ENCODE assay signal across 8 mouse cellular contexts in the genomic region with DNA sequence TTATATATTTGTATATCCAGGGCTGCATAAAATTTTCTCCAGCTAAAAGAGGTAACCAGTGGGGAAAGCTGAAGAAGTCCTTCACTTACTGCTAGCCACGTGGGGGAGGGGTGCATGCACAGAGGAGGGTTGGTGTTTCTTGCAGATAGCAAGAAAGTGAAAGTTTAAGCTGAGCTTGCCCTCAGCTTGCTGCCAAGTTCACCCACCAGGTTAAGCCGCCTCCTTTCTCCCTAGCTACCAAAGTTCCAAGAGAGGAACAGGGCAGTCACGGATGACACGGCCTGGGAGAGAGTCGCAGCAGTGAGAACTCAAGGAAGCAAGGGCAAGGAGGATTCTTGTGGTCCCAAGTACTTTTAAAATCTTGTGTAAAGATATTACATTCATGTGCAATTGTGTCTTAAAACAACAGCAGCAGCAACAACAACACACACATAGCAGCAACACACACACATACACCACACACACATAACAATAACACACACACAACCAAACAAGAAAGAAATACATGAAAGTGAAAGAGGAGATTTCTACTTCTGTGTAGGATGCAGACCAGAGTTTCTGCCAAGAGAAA. TPM values are rescaled to one million over a fixed set of nuclear protein-coding genes. Genes with fewer than 3 reads are reported as not detected.
DNase-seq lines count a peak whose midpoint lies in the region; ATAC-seq and TF ChIP-seq lines count a peak whose summit lies in the region.

No protein-coding gene starts in this region.

- no peaks in the 10 kb centered on the region for H3K27me3 ChIP-seq in liver, embryonic 14.5 days (ENCODE audit: control insufficient read depth, insufficient read depth, low read length)
- H3K27me3 ChIP-seq in thymus, adult 2 months (ENCODE audit: control insufficient read depth, insufficient read depth, low read length), result no peaks in the 10 kb centered on the region
- H3K27me3 ChIP-seq in forebrain, embryonic 10.5 days (ENCODE audit: poor library complexity, severe bottlenecking), result no peaks in the 10 kb centered on the region

- no peak for TF ChIP-seq CTCF in liver, embryonic 14.5 days (IDR thresholded peaks at IDR 0.05; ENCODE audit: low read depth)
- no peak for TF ChIP-seq CTCF in thymus, adult 2 months (IDR thresholded peaks at IDR 0.05; ENCODE audit: borderline replicate concordance, control insufficient read depth, extremely low read depth, insufficient read depth, low read length, poor library complexity)

- peak; percentile 40 to 50 for DNase-seq in B cell, adult 2 months
- DNase-seq in NIH3T3 (ENCODE audit: low read depth), result peak; percentile 69
- no peak for DNase-seq in liver, embryonic 14.5 days (ENCODE audit: low read depth in 3 of 3, low spot score in 3 of 3)
- DNase-seq in thymus, adult 2 months, result peak; percentile 62
- DNase-seq in gastrocnemius, adult 8-10 months (ENCODE audit: low spot score in 2 of 2), result no peak
- DNase-seq in forebrain, embryonic 10.5 days (ENCODE audit: extremely low spot score, low spot score), result no peak
- DNase-seq in layer of hippocampus, adult 11-12 months (ENCODE audit: low spot score), result no peak

- peak overlapping the region; percentile 24 to 26; a peak in 3 of 4 replicates for H3K4me3 ChIP-seq in liver, embryonic 14.5 days (ENCODE audit: insufficient read depth in 1 of 2, low read depth in 2 of 2, low read length in 2 of 2)
- peak overlapping the region; percentile 53 for H3K4me3 ChIP-seq in thymus, adult 2 months (ENCODE audit: control insufficient read depth, insufficient read depth, low read length)
- no peak overlapping the region for H3K4me3 ChIP-seq in forebrain, embryonic 10.5 days

- peak overlapping the region; percentile 70 for H3K4me2 ChIP-seq in liver, embryonic 14.5 days (ENCODE audit: low read depth)

- 21% methylated on average over 5 of the region's 5 CpGs for WGBS in liver, embryonic 14.5 days (ENCODE audit: insufficient replicate concordance)
- WGBS in thymus, adult 2 months, result 6% methylated on average over 5 of the region's 5 CpGs
- WGBS in forebrain, embryonic 10.5 days, result 60% methylated on average over 5 of the region's 5 CpGs

- no peaks in the 10 kb centered on the region for H3K36me3 ChIP-seq in liver, embryonic 14.5 days (replicated peaks; ENCODE audit: control insufficient read depth, insufficient read depth, low read depth)
- H3K36me3 ChIP-seq in thymus, adult 2 months (ENCODE audit: control insufficient read depth, insufficient read depth, low read length), result no peaks in the 10 kb centered on the region
- H3K36me3 ChIP-seq in forebrain, embryonic 10.5 days (replicated peaks), result no peaks in the 10 kb centered on the region

- ATAC-seq in inflammation-experienced regulatory T-cells, adult 6 months, result peak; percentile 47
- ATAC-seq in liver, embryonic 14.5 days (ENCODE audit: insufficient read depth), result peak; percentile 36; the same call in 1 of the 2 replicates

- peak overlapping the region; percentile 53 for H3K9ac ChIP-seq in liver, embryonic 14.5 days (replicated peaks)

- TF ChIP-seq EP300 in liver, embryonic 14.5 days (IDR thresholded peaks at IDR 0.05; ENCODE audit: low read depth), result no peak

- no peaks in the 10 kb centered on the region for H3K9me3 ChIP-seq in liver, embryonic 14.5 days (ENCODE audit: control insufficient read depth, low read length)
- 0 out of 2 replicates have a peak, but pooled peaks cover 3% of the 10 kb centered on the region for H3K9me3 ChIP-seq in forebrain, embryonic 10.5 days

- H3K4me1 ChIP-seq in liver, embryonic 14.5 days (replicated peaks; ENCODE audit: control insufficient read depth in 2 of 2, insufficient read depth in 2 of 2, low read length in 1 of 2), result peaks cover 23 to 33% of the 10 kb centered on the region in 2 experiments
- peaks cover 33% of the 10 kb centered on the region for H3K4me1 ChIP-seq in thymus, adult 2 months (replicated peaks; ENCODE audit: control insufficient read depth, insufficient read depth, low read length)
- peaks cover 23% of the 10 kb centered on the region for H3K4me1 ChIP-seq in forebrain, embryonic 10.5 days

- no peak overlapping the region for H3K27ac ChIP-seq in liver, embryonic 14.5 days
- H3K27ac ChIP-seq in thymus, adult 2 months (ENCODE audit: control insufficient read depth, insufficient read depth, low read length), result peak overlapping the region; percentile 90
- no peak overlapping the region for H3K27ac ChIP-seq in forebrain, embryonic 10.5 days

- TF ChIP-seq POLR2A in thymus, adult 2 months (IDR thresholded peaks at IDR 0.05; ENCODE audit: control insufficient read depth, extremely low read depth, insufficient read depth, low read length, poor library complexity), result no peak

RNA-seq across cellular contexts. Expression of gene Klf3, which starts 57.8 kb away (rescaled TPM):
- polyA plus RNA-seq in inflammation-experienced regulatory T-cells, adult 6 months (2017; shearing (Covaris generic)), result 10 to 100 TPM; 46.7 to 93.5 (median 83.6) TPM
- polyA plus RNA-seq in liver, embryonic 14.5 days (2012; rRNA removed), result 34.2 and 42.8 TPM in 2 replicates
- 69.8 and 83.9 TPM in 2 replicates for polyA plus RNA-seq in liver, embryonic 14.5 days (2014; fragmentation: Nextera tagmentation; extraction: Ambion mirVana)
- 175 and 197 TPM in 2 replicates for polyA plus RNA-seq in thymus, adult 2 months (2012; rRNA removed)
- 10 to 100 TPM in 2 of 4 experiments, 1 to 10 TPM in 2; 6.7 to 16.3 (median 10.1) TPM for total RNA-seq in gastrocnemius, adult 8-10 months (2022)
- polyA plus RNA-seq in forebrain, embryonic 10.5 days (2016; fragmentation: Nextera tagmentation; extraction: Ambion mirVana), result 43.0 and 50.0 TPM in 2 replicates

Comparison
In these comparisons a context has a peak if more than half of its experiments do, and no peak if none do; other contexts are left out.
1. DNase-seq: peak in B cell, adult 2 months (2 of 2), NIH3T3 (single experiment) and thymus, adult 2 months (single experiment); none in liver, embryonic 14.5 days (0 of 3), gastrocnemius, adult 8-10 months (0 of 2), forebrain, embryonic 10.5 days (single experiment) and layer of hippocampus, adult 11-12 months (single experiment).